Mouse (Mus musculus) gastrocnemius, adult 18-20 months (tissue): ENCODE results near the gene Usp3. TPM values are rescaled to one million over a fixed set of nuclear protein-coding genes. Genes with fewer than 3 reads are reported as not detected.

Experiments
- DNase-seq: peaks from one replicate; pipeline ENCODE4 v3.0.0; 2021; ENCODE audit warnings: low spot score
- total RNA-seq, 2 experiments: library from RNA; stranded (reverse); gene quantifications; 2 replicates each; pipeline ENCODE4 v1.2.3; 2021

Usp3 gene
- total RNA-seq, 2 experiments from 2014 or later: 10.1 to 11.0 TPM

DNA sequence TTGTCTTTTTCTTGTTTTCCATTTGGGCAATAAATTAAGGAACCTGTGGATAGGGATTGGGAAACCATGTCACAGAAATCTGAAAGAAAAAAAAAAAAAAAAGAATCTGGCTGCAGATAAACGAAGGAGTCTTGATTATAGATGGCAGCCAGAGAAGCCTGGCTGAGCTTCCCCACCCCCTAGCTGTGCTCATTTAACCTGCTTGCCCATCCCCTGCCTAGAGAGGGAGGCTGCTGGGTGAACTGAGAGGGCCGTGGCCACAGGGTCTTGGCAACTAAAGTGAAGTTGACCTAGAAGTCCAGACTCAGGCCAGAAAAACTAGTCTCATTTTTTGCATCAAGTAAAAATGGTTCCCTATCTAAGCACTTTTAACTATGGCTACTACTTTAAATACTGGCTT is 82.0 kb downstream of the Usp3 start:
- DNase-seq: no peak

DNA sequence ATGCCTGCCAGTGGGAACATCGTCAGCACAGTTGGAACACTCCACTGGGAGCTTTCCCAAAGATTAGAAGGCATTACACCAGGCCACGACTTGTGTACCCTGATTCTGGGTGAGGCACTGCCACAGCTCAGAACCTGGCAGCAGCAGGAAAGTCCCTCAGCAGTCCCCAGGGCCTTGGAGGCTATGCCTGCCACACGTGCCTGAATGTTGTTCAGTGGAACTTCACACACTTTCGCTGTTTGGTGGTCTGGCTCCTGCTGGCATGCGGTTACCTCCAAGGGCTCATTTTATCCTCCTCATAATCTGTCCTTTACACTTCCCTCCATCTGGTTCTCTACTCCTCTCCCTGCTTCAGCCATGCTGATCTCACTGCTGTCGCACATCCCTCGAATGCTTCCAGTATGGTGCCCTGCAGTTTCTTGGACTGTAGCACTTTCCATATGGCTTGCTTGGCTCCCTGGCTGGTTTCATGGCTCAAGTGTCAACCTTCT is 82.5 kb downstream of the Usp3 start:
- no peak for DNase-seq

- DNase-seq: no peak
These were observed 84.0 kb downstream of the Usp3 start for GRCm38 (mm10) chr9:66508890-66509399.

DNA sequence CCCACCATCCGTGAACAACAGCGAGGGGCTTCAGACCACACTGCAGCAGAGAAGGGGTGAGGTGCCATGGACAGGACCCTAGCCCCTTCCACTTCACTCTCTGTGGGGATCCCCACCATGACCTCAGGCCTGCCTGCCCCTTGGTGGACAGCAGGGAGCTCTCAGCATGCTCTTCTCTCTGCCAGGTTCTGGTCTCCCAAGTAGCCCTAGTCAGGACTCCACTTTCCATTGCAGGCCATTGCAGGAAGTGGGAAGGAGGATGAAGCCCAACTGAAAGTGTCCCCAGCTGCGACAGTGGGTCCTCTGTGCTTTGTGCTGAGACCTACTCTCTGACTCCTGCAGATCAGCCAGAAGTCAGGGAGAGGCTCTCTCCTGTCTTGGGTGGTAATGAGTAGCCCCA is 85.3 kb downstream of the Usp3 start:
- DNase-seq: no peak

- DNase-seq: no peak
These were observed 86.5 kb downstream of the Usp3 start for GRCm38 (mm10) chr9:66506424-66506823.

- no peak for DNase-seq
These were observed 86.9 kb downstream of the Usp3 start for GRCm38 (mm10) chr9:66506011-66506410.

DNA sequence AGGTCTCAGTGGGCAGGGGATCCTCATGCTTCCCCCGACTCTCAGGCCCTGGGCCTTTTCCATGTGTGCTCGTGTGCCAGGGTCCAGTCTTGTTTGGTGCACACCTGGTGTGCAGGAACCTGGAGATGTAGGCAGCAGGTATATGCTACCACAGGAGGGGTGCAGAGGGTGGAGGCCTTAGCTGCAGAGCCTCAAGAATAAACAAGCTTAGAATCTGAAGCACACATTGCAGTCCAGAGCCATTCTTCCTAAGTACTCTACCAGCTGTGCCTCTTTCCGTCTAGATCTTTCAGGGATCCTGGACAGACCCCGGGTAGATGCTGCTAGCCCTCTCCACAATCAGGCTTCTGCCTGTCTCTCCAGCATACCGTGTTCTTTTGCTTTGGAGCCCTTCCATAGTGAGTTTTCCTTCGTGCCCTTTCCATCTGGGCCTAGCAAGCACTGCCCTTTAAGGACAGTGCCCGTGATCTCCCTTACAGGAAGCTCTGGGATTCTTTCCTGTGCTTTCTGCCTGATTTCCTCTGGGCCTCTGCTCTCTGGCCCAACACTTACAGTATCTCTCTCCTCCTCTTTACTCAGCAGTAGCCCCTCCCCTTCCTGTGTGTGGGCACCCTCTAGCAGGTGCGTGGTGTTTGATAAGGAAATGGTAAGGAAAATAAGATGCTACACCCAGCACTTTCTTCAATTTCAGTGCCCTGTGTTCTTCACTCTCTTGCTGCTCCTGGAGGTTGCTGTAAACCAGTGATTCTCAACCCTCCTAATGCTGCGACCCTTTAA is 87.6 kb downstream of the Usp3 start:
- no peak for DNase-seq

DNA sequence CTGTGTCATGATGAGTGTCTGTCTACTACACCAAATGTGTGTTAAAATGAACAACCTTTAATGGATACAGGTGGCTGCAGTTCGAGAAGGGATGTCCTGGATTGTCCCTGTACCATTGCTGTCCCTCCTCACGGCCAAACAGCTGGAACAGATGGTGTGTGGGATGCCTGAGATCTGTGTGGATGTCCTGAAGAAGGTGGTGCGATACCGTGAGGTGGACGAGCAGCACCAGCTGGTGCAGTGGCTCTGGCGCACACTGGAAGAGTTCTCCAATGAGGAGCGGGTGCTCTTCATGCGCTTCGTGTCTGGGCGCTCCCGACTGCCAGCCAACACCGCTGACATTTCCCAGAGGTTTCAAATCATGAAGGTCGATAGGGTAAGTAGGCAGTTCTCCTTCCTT is 88.4 kb downstream of the Usp3 start:
- no peak for DNase-seq

DNA sequence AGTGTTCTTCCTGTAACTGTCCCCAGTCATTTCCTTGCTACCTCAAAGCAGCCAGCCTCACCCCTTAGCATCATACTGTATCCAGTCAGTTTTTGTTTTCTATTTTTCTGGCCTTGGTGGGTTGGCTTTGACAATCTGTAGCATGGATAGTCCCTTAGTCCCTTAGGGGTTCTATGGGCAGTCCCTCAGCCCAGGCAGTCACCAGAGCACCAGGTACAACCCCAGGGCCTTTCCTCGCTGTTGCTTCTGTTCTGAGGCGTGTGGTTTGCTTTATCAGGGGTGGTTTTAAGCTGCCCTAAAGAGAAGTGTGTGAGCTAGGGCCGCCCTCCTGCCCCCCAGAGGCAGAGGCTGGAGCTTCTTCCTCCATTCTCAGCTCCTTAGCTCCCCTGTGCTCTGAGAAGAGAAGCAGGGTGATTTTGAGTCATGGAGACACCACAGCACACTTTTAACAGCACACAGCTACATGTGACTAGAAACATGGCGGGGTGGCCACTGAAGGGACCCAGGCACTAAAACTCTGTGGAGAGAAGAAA is 89.0 kb downstream of the Usp3 start:
- DNase-seq: no peak

- no peak for DNase-seq
These were observed 91.7 kb downstream of the Usp3 start for GRCm38 (mm10) chr9:66501248-66501647.

DNA sequence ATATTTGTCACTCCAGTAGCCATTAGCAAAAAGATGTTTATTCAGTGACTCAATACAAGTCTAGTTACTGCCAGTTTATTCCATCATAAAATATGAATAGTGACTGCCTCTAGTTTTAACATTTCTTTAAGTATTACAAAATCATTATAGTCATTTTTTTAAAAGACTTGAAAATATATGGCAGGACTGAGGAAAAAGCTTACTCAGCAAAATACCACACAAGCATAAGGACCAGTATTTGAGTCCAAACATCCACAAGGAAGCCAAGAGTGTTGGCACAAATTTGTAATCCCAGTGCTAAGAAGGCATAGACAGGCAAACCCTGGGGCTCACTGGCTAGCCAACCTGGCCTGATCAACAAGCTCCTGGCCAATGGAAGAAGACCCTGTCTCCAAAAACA is 99.0 kb downstream of the Usp3 start:
- DNase-seq: no peak

GRCm38 (mm10) chr9:66492361-66492760 is 100.6 kb downstream of the Usp3 start:
- no peak for DNase-seq

DNA sequence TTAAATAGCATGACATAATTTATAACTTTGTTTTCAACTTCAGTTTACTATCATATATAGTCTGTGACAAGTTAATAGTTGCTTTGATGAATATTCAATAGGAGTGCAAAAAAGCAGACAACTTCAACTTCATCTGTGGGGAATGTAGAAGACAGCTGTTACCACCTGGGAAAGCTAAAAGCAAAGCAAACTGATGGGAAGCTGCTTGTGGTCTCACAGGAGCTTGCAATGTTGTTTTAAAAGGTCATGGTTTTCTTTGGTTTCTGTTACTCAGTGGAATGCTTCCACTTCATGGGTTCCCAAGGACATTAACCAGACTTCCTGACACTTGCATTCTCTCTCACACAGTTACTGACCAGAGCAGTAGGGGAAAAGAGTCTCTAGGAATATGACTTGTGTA is 104.2 kb downstream of the Usp3 start:
- DNase-seq: no peak

- DNase-seq: no peak
These were observed 109.5 kb downstream of the Usp3 start for GRCm38 (mm10) chr9:66483429-66483828.

- DNase-seq: no peak
These were observed 115.2 kb downstream of the Usp3 start for GRCm38 (mm10) chr9:66477785-66478184.

DNA sequence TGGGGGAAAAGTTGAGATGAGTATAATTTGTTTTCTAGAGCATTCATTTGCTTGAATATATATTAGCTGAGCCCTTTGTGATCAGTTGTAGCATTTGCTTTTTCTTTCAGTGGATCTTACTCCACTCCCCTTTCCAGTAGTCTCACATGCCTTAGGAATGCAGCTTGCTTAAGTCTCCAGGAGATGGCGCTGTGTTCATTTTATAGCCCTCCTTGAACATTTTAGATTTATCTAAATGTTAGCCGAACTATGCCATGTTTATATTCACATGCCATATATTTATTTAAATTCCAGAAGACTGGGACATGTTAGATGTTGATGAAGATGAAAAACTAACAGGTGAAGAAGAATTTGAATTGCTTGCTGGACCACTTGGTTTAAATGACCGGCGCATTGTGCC is 127.9 kb downstream of the Usp3 start:
- DNase-seq: peak; percentile 31

Other genes with a start within 250 kb of the Usp3 start
- 10 to 100 TPM; 30.3 to 31.0 TPM for gene Herc1, start 242.7 kb downstream of the Usp3 start, total RNA-seq
- 1 to 10 TPM; 2.2 to 2.4 TPM for gene Fbxl22, start 78.5 kb downstream of the Usp3 start, total RNA-seq
- under 1 TPM; 0.14 to 0.24 TPM for gene Car12, start 120.5 kb upstream of the Usp3 start, total RNA-seq
- gene Aph1b, start 202.3 kb upstream of the Usp3 start, total RNA-seq: 1 to 10 TPM; 1.3 to 2.1 TPM
- not detected for gene Gm10647, start 203.9 kb upstream of the Usp3 start, total RNA-seq
- under 1 TPM; 0.66 to 0.88 TPM for gene Aph1c, start 241.6 kb upstream of the Usp3 start, total RNA-seq